Mouse (Mus musculus) effector memory CD4-positive, alpha-beta T cell, adult 7 months (primary cell): ENCODE data around the gene Gm13103. TPM values are rescaled to one million over a fixed set of nuclear protein-coding genes. Genes with fewer than 3 reads are reported as not detected.

Source experiments
- polyA plus RNA-seq: library from polyadenylated mRNA; unstranded; fragments of 100-300 nt; shearing (Covaris generic); gene quantifications from one replicate; pipeline ENCODE4 v1.2.1, GENCODE M21; 2017

The Gm13103 gene
- not detected for polyA plus RNA-seq

DNA sequence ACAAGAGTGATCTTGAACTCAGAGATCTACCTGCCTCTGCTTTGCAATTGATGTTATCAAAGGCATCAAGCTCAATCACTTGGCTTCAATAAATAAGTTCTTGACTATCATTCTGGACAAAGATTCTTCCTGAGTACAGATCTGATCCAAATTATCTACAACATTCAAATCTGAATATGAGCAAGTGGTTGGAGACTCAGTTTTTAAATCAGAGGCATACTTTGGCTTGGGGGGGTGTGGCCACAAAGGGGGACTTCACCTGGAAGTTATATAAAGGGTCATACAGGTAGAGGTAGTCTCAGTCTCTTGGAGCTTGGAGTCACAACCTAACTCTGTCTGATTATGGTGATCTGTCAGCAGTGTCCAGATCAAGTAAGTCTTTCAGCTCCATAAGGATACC is at the start of gene Gm13103:
Gene Gm13103 (plus strand): TSS at position 301 of the 400 bp plus-strand sequence.

DNA sequence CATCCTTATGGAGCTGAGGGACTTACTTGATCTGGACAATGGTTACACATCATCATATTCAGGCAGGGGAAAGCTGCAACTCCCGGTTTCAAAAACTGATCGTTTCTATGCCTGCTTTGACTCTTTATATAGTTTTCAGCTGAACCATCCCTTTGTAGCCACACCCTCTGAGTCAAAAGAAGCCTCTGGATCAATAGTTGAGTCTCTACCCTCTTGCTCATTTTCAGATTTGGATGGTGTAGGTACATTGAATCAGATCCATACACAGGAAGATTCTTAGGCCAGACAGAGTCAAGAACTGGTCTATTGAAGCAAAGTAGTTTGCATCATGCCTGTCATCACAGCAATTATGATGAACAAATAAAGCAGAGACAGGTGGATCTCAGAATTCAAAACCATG is 30.3 kb upstream of the Gm13103 start, which contains the start of gene Gm13084:
Gene Gm13084 (minus strand): TSS at position 101 of the 400 bp plus-strand sequence.

DNA sequence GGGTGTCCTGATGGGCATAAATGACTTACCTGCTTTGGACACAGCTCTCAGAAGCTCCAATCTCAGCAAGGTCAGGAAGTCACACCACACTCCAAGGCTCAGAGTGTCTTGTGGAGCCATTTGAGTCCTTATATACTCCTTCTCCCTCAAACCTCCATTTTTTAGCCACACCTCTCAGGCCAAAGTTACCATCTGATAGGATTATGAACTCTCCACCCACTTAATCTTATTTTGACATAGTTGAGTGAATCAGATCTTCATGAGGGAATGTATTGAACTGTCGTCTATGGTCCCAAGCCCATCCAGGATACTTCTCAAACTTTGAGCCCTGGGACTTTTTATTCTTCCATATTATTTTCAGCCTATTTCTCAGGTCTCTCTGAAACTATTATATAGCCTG is 54.0 kb downstream of the Gm13103 start, which contains the start of gene Pramef6:
Gene Pramef6 (minus strand): TSS at position 101 of the 400 bp plus-strand sequence.

Other genes with a start within 250 kb of the Gm13103 start
- gene Gm13083, start 231.5 kb upstream of the Gm13103 start, polyA plus RNA-seq = not detected
- gene Gm13088, start 189.3 kb upstream of the Gm13103 start, polyA plus RNA-seq = not detected
- 0.28 TPM for gene Gm13089, start 143.8 kb upstream of the Gm13103 start, polyA plus RNA-seq
- 0.41 TPM for gene Gm13078, start 127.0 kb upstream of the Gm13103 start, polyA plus RNA-seq
- not detected for gene Gm13023, start 57.1 kb upstream of the Gm13103 start, polyA plus RNA-seq
- gene Gm13084, start 30.4 kb upstream of the Gm13103 start, polyA plus RNA-seq = not detected
- not detected for gene Pramef6, start 53.9 kb downstream of the Gm13103 start, polyA plus RNA-seq
- gene Pramef25, start 104.5 kb downstream of the Gm13103 start, polyA plus RNA-seq = not detected
- gene Gm13101, start 120.5 kb downstream of the Gm13103 start, polyA plus RNA-seq = not detected
- not detected for gene Pramef17, start 147.9 kb downstream of the Gm13103 start, polyA plus RNA-seq
- 0.18 TPM for gene Pramel4, start 212.6 kb downstream of the Gm13103 start, polyA plus RNA-seq